28 mouse cellular contexts compared by ENCODE assay signal in genomic region chr9:106534296-106534695, GRCm38 (mm10). TPM values are rescaled to one million over a fixed set of nuclear protein-coding genes. Genes with fewer than 3 reads are reported as not detected.
"Had no signal": no experiment of that assay in that cellular context is flagged by ENCODE, and none has a peak within 500 bp of the region (broad histone marks: within the 10 kb centered on the region; RNA-seq: fewer than 3 reads in every experiment).

No protein-coding gene starts in this region.

- H3K4me1 ChIP-seq: midbrain, embryonic 10.5 days; midbrain, embryonic 12.5 days; neural tube, embryonic 13.5 days; neural tube, embryonic 15.5 days had no signal

- H3K9ac ChIP-seq: lung, embryonic 14.5 days; midbrain, embryonic 12.5 days; neural tube, embryonic 13.5 days; neural tube, embryonic 15.5 days had no signal

- H3K9me3 ChIP-seq: midbrain, embryonic 10.5 days; midbrain, embryonic 12.5 days; neural tube, embryonic 13.5 days; neural tube, embryonic 15.5 days had no signal

- DNase-seq: lung, adult 18-20 months; lung, embryonic 14.5 days; lung, postnatal 10 days; lung, postnatal 4 days; midbrain, embryonic 14.5 days; retina, postnatal 1 day; right cerebral cortex, postnatal 25 days; right cerebral cortex, postnatal 4 days; spleen, adult 18-20 months; thymus, adult 18-20 months; thymus, postnatal 25 days; thymus, postnatal 4 days had no signal

- H3K4me2 ChIP-seq: lung, embryonic 14.5 days; midbrain, embryonic 12.5 days; neural tube, embryonic 13.5 days; neural tube, embryonic 15.5 days had no signal

- H3K27ac ChIP-seq: midbrain, embryonic 10.5 days; midbrain, embryonic 12.5 days; neural tube, embryonic 13.5 days; neural tube, embryonic 15.5 days had no signal

- H3K27me3 ChIP-seq: midbrain, embryonic 12.5 days; neural tube, embryonic 13.5 days; neural tube, embryonic 15.5 days had no signal

- H3K4me3 ChIP-seq: midbrain, embryonic 10.5 days; midbrain, embryonic 12.5 days; myocyte; neural tube, embryonic 13.5 days; neural tube, embryonic 15.5 days had no signal

- H3K36me3 ChIP-seq: midbrain, embryonic 10.5 days; midbrain, embryonic 12.5 days; neural tube, embryonic 13.5 days; neural tube, embryonic 15.5 days had no signal

- ATAC-seq: midbrain, embryonic 16.5 days had no signal

RNA-seq across cellular contexts. Expression of gene Iqcf5, which starts 19.9 kb away (rescaled TPM):
- total RNA-seq: megakaryocyte, adult 5-6 weeks; megakaryocyte-erythroid progenitor cell, adult 5-6 weeks had no signal
- polyA plus RNA-seq: liver, embryonic 16.5 days; lung, embryonic 14.5 days; lung, embryonic 16.5 days; midbrain, embryonic 10.5 days; midbrain, embryonic 12.5 days; midbrain, embryonic 14.5 days; midbrain, embryonic 16.5 days; neural tube, embryonic 11.5 days; neural tube, embryonic 13.5 days; neural tube, embryonic 15.5 days; small intestine, adult 2 months; stomach, embryonic 14.5 days; stomach, embryonic 16.5 days; urinary bladder, adult 2 months had no signal

RNA-seq across cellular contexts. Expression of gene Iqcf3, which starts 27.1 kb away (rescaled TPM):
- total RNA-seq: megakaryocyte, adult 5-6 weeks; megakaryocyte-erythroid progenitor cell, adult 5-6 weeks had no signal
- polyA plus RNA-seq: liver, embryonic 16.5 days; lung, embryonic 14.5 days; lung, embryonic 16.5 days; midbrain, embryonic 10.5 days; midbrain, embryonic 12.5 days; midbrain, embryonic 14.5 days; midbrain, embryonic 16.5 days; myocyte; neural tube, embryonic 11.5 days; neural tube, embryonic 13.5 days; neural tube, embryonic 15.5 days; small intestine, adult 2 months; stomach, embryonic 14.5 days; stomach, embryonic 16.5 days; thymus, postnatal 0 days; urinary bladder, adult 2 months had no signal

RNA-seq across cellular contexts. Expression of gene Iqcf1, which starts 34.5 kb away (rescaled TPM):
- total RNA-seq: megakaryocyte, adult 5-6 weeks; megakaryocyte-erythroid progenitor cell, adult 5-6 weeks had no signal
- polyA plus RNA-seq: liver, embryonic 16.5 days; lung, embryonic 14.5 days; lung, embryonic 16.5 days; midbrain, embryonic 10.5 days; midbrain, embryonic 12.5 days; midbrain, embryonic 14.5 days; midbrain, embryonic 16.5 days; myocyte; neural tube, embryonic 11.5 days; neural tube, embryonic 13.5 days; neural tube, embryonic 15.5 days; small intestine, adult 2 months; stomach, embryonic 14.5 days; stomach, embryonic 16.5 days; thymus, postnatal 0 days; urinary bladder, adult 2 months had no signal

RNA-seq across cellular contexts. Expression of gene Iqcf4, which starts 36.5 kb away (rescaled TPM):
- total RNA-seq: megakaryocyte, adult 5-6 weeks; megakaryocyte-erythroid progenitor cell, adult 5-6 weeks had no signal
- polyA plus RNA-seq: liver, embryonic 16.5 days; lung, embryonic 14.5 days; lung, embryonic 16.5 days; midbrain, embryonic 10.5 days; midbrain, embryonic 12.5 days; midbrain, embryonic 14.5 days; midbrain, embryonic 16.5 days; myocyte; neural tube, embryonic 11.5 days; neural tube, embryonic 13.5 days; neural tube, embryonic 15.5 days; small intestine, adult 2 months; stomach, embryonic 14.5 days; stomach, embryonic 16.5 days; thymus, postnatal 0 days; urinary bladder, adult 2 months had no signal
